Mouse (Mus musculus) left cerebral cortex, adult 6 months (tissue): Measurements from ENCODE around the gene Col5a1. TPM values are rescaled to one million over a fixed set of nuclear protein-coding genes. Genes with fewer than 3 reads are reported as not detected.

Experiments used
- long read RNA-seq, 2 experiments: library from polyadenylated mRNA; unstranded; transcript quantifications; one replicate each; pipeline ENCODE4 v2.0.0; 2019 to 2020
- polyA plus RNA-seq: library from polyadenylated mRNA; unstranded; fragments of <200 nt; fragmentation: Nextera tagmentation; gene quantifications from 2 replicates; pipeline ENCODE4 v1.2.3, GENCODE M21; 2021

The Col5a1 gene
- polyA plus RNA-seq = 0.21 and 0.43 TPM in 2 replicates
- long read RNA-seq, experiment 1, partial matches to known transcripts = 4 of 4 reads
- long read RNA-seq, experiment 1, other reads (novel, unspliced or antisense) = 0 of 4 reads
- long read RNA-seq, experiment 2, partial matches to known transcripts = 1 of 1 reads
- long read RNA-seq, experiment 2, other reads (novel, unspliced or antisense) = 0 of 1 reads

GRCm38 (mm10) chr2:27886148-27886551 lies at the start of gene Col5a1:
Gene Col5a1, plus strand, starts transcription at chr2:27886425.

DNA sequence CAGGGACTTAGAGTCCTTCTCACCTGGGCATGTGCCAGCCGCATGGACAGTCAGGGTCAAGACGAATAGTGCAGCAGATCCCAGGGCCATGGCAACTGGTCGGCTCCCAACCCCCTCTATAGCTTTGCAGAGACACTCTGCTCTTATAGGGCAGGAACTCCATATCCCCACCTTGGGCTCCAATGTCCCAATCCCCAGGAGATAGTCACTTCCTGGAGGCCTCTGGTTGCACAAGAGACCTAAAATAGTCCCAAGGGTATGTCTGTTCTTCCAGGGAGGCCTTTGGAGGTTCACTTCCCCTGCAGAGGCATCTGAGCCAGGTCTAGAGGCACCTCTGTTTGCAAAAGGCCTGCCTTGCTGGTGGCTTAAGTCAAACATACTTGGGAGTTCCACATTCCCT lies 198.5 kb downstream of the Col5a1 start, which contains the start of gene Fcnb:
Gene Fcnb (minus strand): TSS at position 118 of the 400 bp plus-strand sequence.

Other genes starting within 250 kb of the Col5a1 start
- gene Rxra, start 210.0 kb upstream of the Col5a1 start, polyA plus RNA-seq = 4.0 and 6.6 TPM in 2 replicates
- gene Fcnb, start 198.5 kb downstream of the Col5a1 start, polyA plus RNA-seq = not detected in 2 replicates